Mouse (Mus musculus) kidney, embryonic 16.5 days (tissue): ENCODE measurements around the gene Gm10197. TPM values are rescaled to one million over a fixed set of nuclear protein-coding genes. Genes with fewer than 3 reads are reported as not detected.

Source experiments
- ATAC-seq: fragments of 200-750 bp; cut with Nextera tagmentation; 2 replicates; pipeline ENCODE4 v1.8.0; 2017; ENCODE audit warnings: moderate TSS enrichment; ENCODE audit not compliant: low FRiP score, low TSS enrichment
- H3K27ac ChIP-seq: fragments of 300-500 bp; sonication (generic); 2 replicates; pipeline ENCODE4 v1.5.1; 2014; ENCODE audit warnings: low read length
- H3K27me3 ChIP-seq: fragments of 300-500 bp; sonication (generic); 2 replicates; pipeline ENCODE4 v1.6.1; 2014; ENCODE audit warnings: low read length, control low read depth, mixed read lengths; ENCODE audit not compliant: insufficient read depth
- H3K36me3 ChIP-seq: fragments of 300-500 bp; sonication (generic); 2 replicates; pipeline ENCODE4 v1.6.1; 2014; ENCODE audit warnings: low read length, control low read depth, mixed read lengths; ENCODE audit not compliant: insufficient read depth
- H3K4me1 ChIP-seq: fragments of 300-500 bp; sonication (generic); 2 replicates; pipeline ENCODE4 v1.6.1; 2014; ENCODE audit warnings: low read length, control low read depth, mixed read lengths; ENCODE audit not compliant: insufficient read depth
- H3K4me2 ChIP-seq: fragments of 300-500 bp; sonication (generic); replicated peaks from 2 replicates; pipeline ENCODE4 v1.6.1; 2014; ENCODE audit warnings: low read depth, low read length
- H3K4me3 ChIP-seq: fragments of 300-500 bp; sonication (generic); 2 replicates; pipeline ENCODE4 v1.5.1; 2014; ENCODE audit warnings: mild to moderate bottlenecking, low read length
- H3K9ac ChIP-seq: fragments of 300-500 bp; sonication (generic); replicated peaks from 2 replicates; pipeline ENCODE4 v1.6.1; 2014; ENCODE audit warnings: low read length
- H3K9me3 ChIP-seq: fragments of 300-500 bp; sonication (generic); 2 replicates; pipeline ENCODE4 v1.6.1; 2016; ENCODE audit warnings: low read length, control low read depth
- WGBS: fragments of 180-500 bp; shearing (Covaris S2); extraction: QIAGEN DNeasy Blood & Tissue Kit; methylation state at CpG from one replicate; pipeline ENCODE4 v1.1.7; 2014; 5-methylcytosine and 5-hydroxymethylcytosine counted together
- polyA plus RNA-seq: library from polyadenylated mRNA; unstranded; fragments of >200 nt; fragmentation: Nextera tagmentation; extraction: Ambion mirVana; gene quantifications from 2 replicates; pipeline ENCODE4 v1.2.1, GENCODE M21; 2015

Gm10197 gene
- polyA plus RNA-seq, 1 experiment from 2014 or later = not detected

DNA sequence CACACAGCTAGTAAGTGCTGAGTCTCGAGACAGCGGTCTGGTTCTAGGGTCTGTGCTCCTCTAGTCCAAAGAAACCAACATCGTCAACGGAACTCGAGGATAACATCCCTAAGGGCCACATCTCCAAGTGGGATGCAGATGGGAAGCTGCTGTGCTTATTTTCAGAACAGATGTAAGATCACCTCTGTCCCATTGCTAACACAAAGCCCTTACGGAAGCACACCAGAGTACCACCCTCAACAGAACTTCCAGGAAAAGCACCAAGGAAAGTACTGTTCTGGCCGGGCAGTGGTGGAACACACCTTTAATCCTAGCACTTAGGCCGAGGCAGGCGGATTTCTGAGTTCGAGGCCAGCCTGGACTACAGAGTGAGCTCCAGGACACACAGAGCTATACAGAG, 6.9 kb upstream of the Gm10197 start:
- Histone ChIP-seq H3K36me3 (peaks cover 34% of the 10 kb centered on the region), H3K4me1 (peaks cover 3% of the 10 kb centered on the region; the same call in 1 of the 2 replicates), H3K4me3 (no peak overlapping the region), H3K4me2 (no peak overlapping the region), H3K27me3 (no peaks in the 10 kb centered on the region), H3K9ac (no peak overlapping the region), H3K9me3 (no peaks in the 10 kb centered on the region), H3K27ac (no peak overlapping the region)
- ATAC-seq = no peak
- 93% methylated on average over 10 of the region's 10 CpGs for WGBS

DNA sequence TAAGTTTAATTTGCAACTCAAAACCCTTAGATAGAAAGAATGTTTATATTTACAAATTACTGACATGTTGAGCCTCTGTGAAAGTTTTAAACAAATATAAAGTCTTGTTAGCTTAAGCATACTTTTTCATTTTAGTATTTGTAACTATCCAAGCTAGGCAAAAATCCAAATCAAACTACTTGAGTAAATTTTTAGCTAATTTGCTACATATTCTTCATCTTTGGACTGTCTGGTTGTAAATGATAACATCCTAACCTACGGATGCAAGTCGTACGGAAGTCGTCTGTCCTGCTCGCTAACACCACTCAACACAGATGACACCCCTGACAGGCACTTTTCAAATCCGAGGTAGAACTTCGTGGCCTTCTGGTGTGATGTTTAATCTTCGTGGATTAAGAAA, 6.1 kb upstream of the Gm10197 start:
- WGBS = 86% methylated on average over 8 of the region's 8 CpGs
- Histone ChIP-seq H3K4me1 (peaks cover 3% of the 10 kb centered on the region; the same call in 1 of the 2 replicates), H3K9ac (no peak overlapping the region), H3K9me3 (no peaks in the 10 kb centered on the region), H3K36me3 (peaks cover 29% of the 10 kb centered on the region), H3K4me3 (no peak overlapping the region), H3K27me3 (no peaks in the 10 kb centered on the region), H3K4me2 (no peak overlapping the region), H3K27ac (no peak overlapping the region)
- no peak for ATAC-seq

DNA sequence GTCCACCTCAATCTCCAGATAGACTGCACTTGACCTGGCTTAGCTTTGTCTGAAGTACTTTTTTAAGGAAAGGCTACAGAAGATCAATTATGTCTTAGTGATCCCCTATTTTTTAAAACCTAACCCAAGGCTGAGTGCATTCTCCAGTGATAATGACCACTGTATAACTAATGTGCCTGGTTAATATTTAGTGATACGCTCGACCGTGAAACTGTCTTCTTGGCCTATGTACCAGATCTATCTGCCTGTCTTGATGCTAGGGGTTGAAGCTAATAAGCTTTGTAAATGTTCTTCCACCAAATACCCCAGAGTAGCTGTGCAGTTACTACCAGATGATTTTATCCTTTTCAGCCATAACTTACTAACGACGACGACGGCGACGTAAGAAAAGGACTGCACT, 4.2 kb upstream of the Gm10197 start:
- Histone ChIP-seq H3K4me1 (peaks cover 3% of the 10 kb centered on the region; the same call in 1 of the 2 replicates), H3K9ac (no peak overlapping the region), H3K4me2 (no peak overlapping the region), H3K9me3 (no peaks in the 10 kb centered on the region), H3K36me3 (peaks cover 27% of the 10 kb centered on the region), H3K27ac (peak overlapping the region; percentile 83), H3K4me3 (no peak overlapping the region), H3K27me3 (no peaks in the 10 kb centered on the region)
- whole genome bisulfite sequencing = 77% methylated on average over 9 of the region's 9 CpGs
- ATAC-seq = peak; percentile 80; the same call in 1 of the 2 replicates

DNA sequence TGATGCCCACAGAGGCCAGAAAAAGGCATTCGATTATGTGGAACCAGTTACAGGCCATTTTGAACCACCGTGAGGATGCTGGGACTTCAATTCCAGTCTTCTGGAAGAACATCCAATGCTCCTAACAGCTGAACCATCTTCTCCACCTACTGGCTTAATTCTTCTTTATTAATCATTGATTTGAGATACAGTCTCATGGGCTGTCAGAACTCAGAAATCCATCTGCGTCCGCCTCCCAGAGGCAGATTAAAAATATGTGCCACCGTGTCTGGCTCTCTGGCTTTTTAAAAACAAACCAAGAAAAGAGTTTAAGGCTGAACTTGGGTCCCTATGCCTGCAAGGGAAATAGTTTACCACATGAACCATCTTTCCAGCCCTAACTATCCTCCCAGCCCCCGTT, 3.7 kb upstream of the Gm10197 start:
- H3K9ac ChIP-seq = no peak overlapping the region
- no peaks in the 10 kb centered on the region for H3K27me3 ChIP-seq
- no peaks in the 10 kb centered on the region for H3K9me3 ChIP-seq
- no peak overlapping the region for H3K4me2 ChIP-seq
- WGBS = 74% methylated on average over 6 of the region's 6 CpGs
- peak overlapping the region; percentile 83; the same call in 1 of the 2 replicates for H3K27ac ChIP-seq
- ATAC-seq = no peak; the same call in 1 of the 2 replicates
- peaks cover 24% of the 10 kb centered on the region for H3K36me3 ChIP-seq
- peaks cover 3% of the 10 kb centered on the region; the same call in 1 of the 2 replicates for H3K4me1 ChIP-seq
- H3K4me3 ChIP-seq = no peak overlapping the region

DNA sequence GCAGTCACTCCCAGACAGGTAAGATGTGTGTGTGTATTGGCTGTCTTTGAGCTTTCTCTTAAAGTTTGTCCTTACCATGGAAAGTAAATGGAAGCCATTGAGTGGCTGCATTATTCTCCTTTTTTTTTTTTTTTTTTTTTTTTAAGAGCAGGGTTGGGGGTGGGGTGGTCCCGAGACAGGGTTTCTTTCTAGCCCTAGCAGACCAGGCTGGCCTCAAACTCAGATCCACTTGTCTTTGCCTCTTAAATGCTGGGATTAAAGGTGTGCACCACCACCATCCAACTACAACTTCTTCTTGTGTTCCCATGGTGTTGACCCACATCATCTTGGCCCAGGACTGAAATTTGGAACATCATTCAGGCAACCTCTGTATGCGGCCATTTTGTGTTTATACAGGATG, 2.0 kb upstream of the Gm10197 start:
- ATAC-seq = no peak
- Histone ChIP-seq H3K27me3 (no peaks in the 10 kb centered on the region), H3K27ac (no peak overlapping the region), H3K9ac (no peak overlapping the region), H3K9me3 (no peaks in the 10 kb centered on the region), H3K4me3 (no peak overlapping the region), H3K4me1 (peaks cover 13% of the 10 kb centered on the region), H3K4me2 (no peak overlapping the region), H3K36me3 (peaks cover 20% of the 10 kb centered on the region)
- 90% methylated on average over 2 of the region's 2 CpGs for WGBS

DNA sequence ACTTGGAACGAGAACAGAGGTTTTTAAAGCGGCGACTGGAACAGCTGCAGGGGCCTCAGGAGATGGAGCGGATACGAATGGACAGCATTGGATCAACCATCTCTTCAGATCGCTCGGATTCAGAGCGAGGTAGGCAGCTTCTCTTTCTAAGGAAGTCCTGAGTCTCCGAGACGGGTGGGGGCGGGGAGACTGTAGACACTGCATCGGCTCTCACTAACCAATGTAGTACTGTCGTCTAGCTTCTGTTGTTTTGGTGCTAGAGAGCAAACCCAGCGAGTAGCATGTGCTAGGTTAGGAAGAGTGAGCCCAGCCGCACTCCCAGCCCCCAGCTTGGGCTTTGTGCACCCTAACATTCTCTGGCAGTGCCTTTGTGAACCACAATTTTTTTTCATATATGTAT, 1.3 kb downstream of the Gm10197 start:
- Histone ChIP-seq H3K9me3 (no peaks in the 10 kb centered on the region), H3K9ac (no peak overlapping the region), H3K36me3 (peaks cover 15% of the 10 kb centered on the region; the same call in 1 of the 2 replicates), H3K4me2 (no peak overlapping the region), H3K27ac (no peak overlapping the region), H3K4me1 (peaks cover 23% of the 10 kb centered on the region), H3K27me3 (no peaks in the 10 kb centered on the region), H3K4me3 (no peak overlapping the region)
- 80% methylated on average over 15 of the region's 15 CpGs for WGBS
- ATAC-seq = no peak

DNA sequence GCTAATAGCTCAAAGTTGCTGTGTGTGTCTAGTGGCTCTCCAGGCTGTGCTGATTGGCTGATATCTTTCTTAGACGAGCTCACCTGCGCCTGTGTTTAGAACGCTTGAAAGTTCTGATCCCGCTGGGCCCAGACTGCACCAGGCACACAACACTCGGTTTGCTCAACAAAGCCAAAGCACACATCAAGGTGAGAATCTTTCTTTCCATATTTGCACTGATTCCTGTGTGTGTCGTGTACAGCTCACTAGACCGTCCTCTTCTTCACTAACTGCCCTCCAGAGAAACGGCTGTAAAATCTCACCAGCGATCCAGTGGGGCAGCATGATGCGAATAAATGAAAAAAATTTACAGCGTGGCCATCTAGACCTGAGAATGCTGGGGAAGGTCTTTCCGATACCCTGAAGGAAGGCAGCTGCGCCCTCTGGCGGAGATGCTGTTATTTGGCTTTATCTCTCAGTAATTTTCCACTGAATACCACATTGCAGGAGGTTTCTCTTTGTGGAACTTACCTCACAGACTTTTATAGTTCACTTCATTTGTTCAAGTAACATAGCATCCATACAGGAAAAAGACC, 2.0 kb downstream of the Gm10197 start:
- no peak overlapping the region for H3K9ac ChIP-seq
- H3K36me3 ChIP-seq = peaks cover 10% of the 10 kb centered on the region; the same call in 1 of the 2 replicates
- H3K27ac ChIP-seq = no peak overlapping the region
- 27% methylated on average over 14 of the region's 14 CpGs for WGBS
- ATAC-seq = no peak; the same call in 1 of the 2 replicates
- H3K9me3 ChIP-seq = no peaks in the 10 kb centered on the region
- no peaks in the 10 kb centered on the region for H3K27me3 ChIP-seq
- peaks cover 28% of the 10 kb centered on the region for H3K4me1 ChIP-seq
- no peak overlapping the region for H3K4me3 ChIP-seq
- peak overlapping the region; percentile 20; the same call in 1 of the 2 replicates for H3K4me2 ChIP-seq

DNA sequence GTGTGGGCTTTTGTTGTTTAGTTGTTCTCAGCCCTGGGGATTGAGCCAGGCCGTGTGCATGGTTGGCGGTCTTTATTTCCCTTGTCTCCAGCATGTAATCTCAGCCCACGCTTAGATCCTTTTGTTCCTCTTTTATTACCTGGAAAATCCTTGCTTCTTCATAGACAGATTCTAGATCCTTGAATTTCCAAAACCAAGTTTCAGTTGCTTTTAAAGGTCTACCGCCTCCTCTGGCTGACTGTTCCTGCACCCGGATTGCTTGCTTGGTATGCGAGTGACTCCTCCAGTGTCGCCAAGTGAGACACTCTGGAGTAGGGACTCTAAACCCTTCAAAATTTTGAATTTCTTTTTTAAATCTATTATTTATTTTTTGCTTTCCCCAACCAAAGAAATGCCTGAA, 4.7 kb downstream of the Gm10197 start:
- Histone ChIP-seq H3K27ac (no peak overlapping the region), H3K4me3 (no peak overlapping the region), H3K9me3 (no peaks in the 10 kb centered on the region), H3K27me3 (no peaks in the 10 kb centered on the region), H3K36me3 (peaks cover 10% of the 10 kb centered on the region; the same call in 1 of the 2 replicates), H3K9ac (no peak overlapping the region), H3K4me2 (no peak overlapping the region), H3K4me1 (peaks cover 30% of the 10 kb centered on the region)
- ATAC-seq = no peak
- WGBS = 76% methylated on average over 7 of the region's 7 CpGs

DNA sequence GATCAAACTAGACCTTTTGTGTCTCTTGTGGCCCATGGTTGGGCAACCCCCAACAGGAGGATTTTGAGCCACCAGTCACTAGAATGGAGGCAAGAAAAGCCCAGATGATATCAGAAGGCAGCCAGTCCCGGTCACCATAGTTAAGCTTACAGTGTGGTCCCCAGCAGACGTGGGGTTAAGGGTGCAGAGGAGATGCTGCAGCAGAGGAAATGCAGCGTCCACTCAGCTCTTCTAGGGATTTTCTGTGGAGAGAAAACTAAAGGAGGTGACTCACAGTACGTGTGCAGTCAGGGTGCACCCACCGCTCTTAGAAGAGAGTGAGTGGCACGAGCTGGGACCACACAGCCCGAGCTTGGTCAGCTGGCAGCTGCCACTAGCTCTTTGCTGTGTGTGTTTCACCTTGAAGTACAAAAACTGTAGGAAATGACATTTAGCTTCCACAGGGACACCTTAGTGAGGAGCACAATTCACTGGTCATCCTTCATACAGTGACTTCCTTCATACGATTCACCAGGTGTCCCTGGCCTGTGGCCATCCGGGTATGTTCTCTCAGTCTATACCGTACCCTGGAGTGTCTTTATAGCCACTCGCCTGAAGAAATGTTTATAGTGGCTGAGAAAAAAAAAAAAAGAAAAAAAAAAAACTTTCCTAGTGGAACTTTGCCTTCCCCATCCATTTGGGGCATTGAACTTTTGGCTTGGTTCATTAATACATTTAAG, 5.3 kb downstream of the Gm10197 start:
- 79% methylated on average over 11 of the region's 11 CpGs for WGBS
- H3K27ac ChIP-seq = no peak overlapping the region

DNA sequence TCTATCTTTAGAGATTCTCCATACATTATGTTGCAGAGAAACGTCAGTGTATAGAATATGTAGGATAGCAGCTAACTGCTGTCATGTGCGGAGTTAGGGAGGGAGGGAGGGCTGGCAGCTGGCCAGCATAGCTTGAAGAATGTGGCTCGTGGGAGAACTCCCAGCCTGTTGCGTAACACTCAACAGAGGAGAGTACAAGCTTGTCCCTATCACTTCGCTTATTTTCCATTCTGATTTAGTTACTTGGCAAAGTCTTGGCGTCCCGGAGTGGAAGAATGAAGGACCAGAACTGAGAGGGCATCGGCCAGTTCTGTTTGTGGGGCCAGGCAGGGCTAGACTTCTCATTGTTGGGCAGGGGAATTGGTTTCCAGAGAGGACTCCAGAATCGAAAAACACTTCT, 6.6 kb downstream of the Gm10197 start:
- H3K36me3 ChIP-seq = peaks cover 7% of the 10 kb centered on the region; the same call in 1 of the 2 replicates
- 29% methylated on average over 9 of the region's 9 CpGs for WGBS
- ATAC-seq = peak; percentile 90
- H3K4me2 ChIP-seq = peak overlapping the region; percentile 42
- H3K4me3 ChIP-seq = peak overlapping the region; percentile 9; the same call in 1 of the 2 replicates
- no peak overlapping the region for H3K9ac ChIP-seq
- H3K9me3 ChIP-seq = no peaks in the 10 kb centered on the region
- H3K27me3 ChIP-seq = no peaks in the 10 kb centered on the region
- peak overlapping the region; percentile 81 for H3K27ac ChIP-seq
- peaks cover 30% of the 10 kb centered on the region for H3K4me1 ChIP-seq

More for the DNA sequence above, 5.3 kb downstream of the Gm10197 start:
- no peak for ATAC-seq
- Histone ChIP-seq H3K9me3 (no peaks in the 10 kb centered on the region), H3K4me3 (no peak overlapping the region), H3K4me1 (peaks cover 30% of the 10 kb centered on the region), H3K9ac (no peak overlapping the region), H3K4me2 (no peak overlapping the region), H3K27me3 (no peaks in the 10 kb centered on the region), H3K36me3 (peaks cover 7% of the 10 kb centered on the region; the same call in 1 of the 2 replicates)
